Mouse (Mus musculus): Measurements from ENCODE around the gene Chac1. TPM values are rescaled to one million over a fixed set of nuclear protein-coding genes. Genes with fewer than 3 reads are reported as not detected.

Chac1 gene
- polyA plus RNA-seq, 1 experiment from 2014 or later = 0.42 TPM

DNA sequence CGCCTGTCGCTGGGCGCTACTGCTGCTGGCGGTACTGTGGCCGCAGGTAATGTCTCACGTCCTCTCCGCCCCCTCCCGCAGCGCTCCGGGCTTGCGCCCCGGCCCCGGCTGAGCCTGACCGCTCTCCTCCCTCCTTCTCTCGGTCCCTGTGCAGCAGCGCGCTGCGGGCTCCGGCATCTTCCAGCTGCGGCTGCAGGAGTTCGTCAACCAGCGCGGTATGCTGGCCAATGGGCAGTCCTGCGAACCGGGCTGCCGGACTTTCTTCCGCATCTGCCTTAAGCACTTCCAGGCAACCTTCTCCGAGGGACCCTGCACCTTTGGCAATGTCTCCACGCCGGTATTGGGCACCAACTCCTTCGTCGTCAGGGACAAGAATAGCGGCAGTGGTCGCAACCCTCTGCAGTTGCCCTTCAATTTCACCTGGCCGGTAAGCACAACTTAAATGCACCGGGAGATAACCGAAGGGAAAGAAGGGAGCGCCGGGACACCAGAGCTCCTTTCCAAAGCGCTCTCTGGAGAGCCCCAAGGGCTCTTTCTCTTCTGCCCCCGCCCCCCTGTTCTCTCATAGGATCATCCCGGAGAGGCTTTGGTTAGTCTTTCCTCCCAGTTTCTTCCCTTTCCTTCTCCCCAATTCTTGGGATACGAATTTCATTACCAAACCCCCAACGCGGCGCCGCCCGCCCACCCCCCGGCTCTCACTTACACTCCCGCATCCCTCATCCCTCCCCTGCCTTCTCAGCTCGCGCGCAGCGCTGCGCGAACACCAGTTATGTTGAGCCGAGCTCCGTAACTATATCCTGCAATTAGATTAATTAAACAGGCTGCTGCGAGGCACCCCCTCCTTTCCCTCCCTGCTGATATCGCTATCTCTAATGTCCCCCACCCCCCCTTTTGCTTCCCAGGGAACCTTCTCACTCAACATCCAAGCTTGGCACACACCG lies 24.6 kb upstream of the Chac1 start:
- WGBS = under 1% methylated on average over 60 of the region's 61 CpGs
- Histone ChIP-seq H3K27ac (ENCODE audit: low read length) (peak overlapping the region; percentile 61), H3K27me3 (ENCODE audit: control insufficient read depth, insufficient read depth, low read length) (peaks cover 70% of the 10 kb centered on the region), H3K36me3 (ENCODE audit: control insufficient read depth, insufficient read depth) (no peaks in the 10 kb centered on the region), H3K4me3 (ENCODE audit: low read length) (peak overlapping the region; percentile 65), H3K4me1 (ENCODE audit: control insufficient read depth, insufficient read depth, low read length) (peaks cover 26% of the 10 kb centered on the region), H3K9ac (ENCODE audit: low read length) (peak overlapping the region; percentile 77), H3K9me3 (replicated peaks; ENCODE audit: control insufficient read depth, low read length) (no peaks in the 10 kb centered on the region), H3K4me2 (ENCODE audit: low read depth, low read length) (peak overlapping the region; percentile 85)
- ATAC-seq (replicated peaks; ENCODE audit: extremely low read depth, insufficient read depth, low FRiP score) = no peak

DNA sequence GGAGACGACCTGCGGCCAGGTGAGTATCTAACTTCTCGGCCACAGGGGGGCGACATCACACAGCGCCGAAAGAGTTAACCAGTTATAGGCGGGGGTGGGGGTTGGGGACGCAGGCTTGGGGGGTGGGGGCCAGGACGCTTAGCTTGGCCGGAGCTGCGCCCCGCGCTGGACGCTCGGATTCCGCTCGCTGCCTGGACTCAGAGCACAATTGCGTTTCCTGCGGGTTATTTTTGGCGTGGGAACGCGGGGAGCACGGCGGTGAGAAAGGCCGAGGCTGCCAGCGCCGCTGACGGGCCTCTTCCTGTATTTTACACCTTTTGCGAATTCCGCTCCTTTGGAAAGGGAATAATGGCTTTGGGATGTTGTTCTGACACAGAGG lies 23.9 kb upstream of the Chac1 start:
- Histone ChIP-seq H3K27me3 (ENCODE audit: control insufficient read depth, insufficient read depth, low read length) (peaks cover 70% of the 10 kb centered on the region), H3K4me1 (ENCODE audit: control insufficient read depth, insufficient read depth, low read length) (peaks cover 22% of the 10 kb centered on the region), H3K36me3 (ENCODE audit: control insufficient read depth, insufficient read depth) (no peaks in the 10 kb centered on the region), H3K9me3 (replicated peaks; ENCODE audit: control insufficient read depth, low read length) (no peaks in the 10 kb centered on the region), H3K4me3 (ENCODE audit: low read length) (peak overlapping the region; percentile 65), H3K4me2 (ENCODE audit: low read depth, low read length) (peak overlapping the region; percentile 85), H3K27ac (ENCODE audit: low read length) (peak overlapping the region; percentile 61), H3K9ac (ENCODE audit: low read length) (peak overlapping the region; percentile 77)
- ATAC-seq (replicated peaks; ENCODE audit: extremely low read depth, insufficient read depth, low FRiP score) = no peak; the same call in 1 of the 2 replicates
- under 1% methylated on average over 30 of the region's 30 CpGs for WGBS

DNA sequence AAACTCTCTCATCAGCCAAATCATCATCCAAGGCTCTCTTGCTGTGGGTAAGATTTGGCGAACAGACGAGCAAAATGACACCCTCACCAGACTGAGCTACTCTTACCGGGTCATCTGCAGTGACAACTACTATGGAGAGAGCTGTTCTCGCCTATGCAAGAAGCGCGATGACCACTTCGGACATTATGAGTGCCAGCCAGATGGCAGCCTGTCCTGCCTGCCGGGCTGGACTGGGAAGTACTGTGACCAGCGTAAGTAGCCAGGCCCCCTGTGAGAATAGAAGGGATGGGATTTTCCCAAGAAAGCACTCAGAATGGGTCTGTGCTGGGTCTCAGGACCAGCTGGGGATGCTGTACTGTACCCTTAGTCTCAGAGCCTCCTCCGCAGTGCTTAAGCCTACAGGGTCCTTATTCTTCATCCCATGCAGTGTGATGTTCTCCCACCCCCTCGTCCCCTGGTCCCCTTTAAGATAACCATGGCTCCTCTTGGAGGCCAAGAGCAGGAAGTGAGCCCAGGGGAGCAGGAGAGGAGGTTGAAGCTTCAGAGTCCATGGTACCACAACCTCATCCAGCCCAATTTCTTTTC lies 23.0 kb upstream of the Chac1 start:
- Histone ChIP-seq H3K27me3 (ENCODE audit: control insufficient read depth, insufficient read depth, low read length) (peaks cover 63% of the 10 kb centered on the region), H3K27ac (ENCODE audit: low read length) (peak overlapping the region; percentile 30), H3K36me3 (ENCODE audit: control insufficient read depth, insufficient read depth) (no peaks in the 10 kb centered on the region), H3K4me2 (ENCODE audit: low read depth, low read length) (peak overlapping the region; percentile 85), H3K4me1 (ENCODE audit: control insufficient read depth, insufficient read depth, low read length) (peaks cover 14% of the 10 kb centered on the region), H3K4me3 (ENCODE audit: low read length) (peak overlapping the region; percentile 65), H3K9me3 (replicated peaks; ENCODE audit: control insufficient read depth, low read length) (no peaks in the 10 kb centered on the region), H3K9ac (ENCODE audit: low read length) (peak overlapping the region; percentile 54)
- ATAC-seq (replicated peaks; ENCODE audit: extremely low read depth, insufficient read depth, low FRiP score) = no peak
- WGBS = 24% methylated on average over 11 of the region's 11 CpGs

DNA sequence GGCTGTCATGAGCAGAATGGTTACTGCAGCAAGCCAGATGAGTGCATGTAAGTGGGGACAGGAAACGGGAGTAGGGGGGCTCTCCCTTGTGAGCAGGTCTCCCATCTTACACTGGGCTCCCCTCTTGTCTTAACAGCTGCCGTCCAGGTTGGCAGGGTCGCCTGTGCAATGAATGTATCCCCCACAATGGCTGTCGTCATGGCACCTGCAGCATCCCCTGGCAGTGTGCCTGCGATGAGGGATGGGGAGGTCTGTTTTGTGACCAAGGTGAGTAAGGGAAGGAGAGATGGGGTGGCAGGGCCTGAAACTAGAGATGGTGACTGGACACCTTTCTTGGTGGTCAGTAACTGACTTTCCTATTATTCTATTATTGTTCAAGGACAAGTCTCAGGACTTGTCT lies 22.5 kb upstream of the Chac1 start:
- WGBS = 44% methylated on average over 5 of the region's 5 CpGs
- no peak for ATAC-seq (replicated peaks; ENCODE audit: extremely low read depth, insufficient read depth, low FRiP score)
- H3K4me3 ChIP-seq (ENCODE audit: low read length) = peak overlapping the region; percentile 65
- H3K36me3 ChIP-seq (ENCODE audit: control insufficient read depth, insufficient read depth) = no peaks in the 10 kb centered on the region
- H3K27me3 ChIP-seq (ENCODE audit: control insufficient read depth, insufficient read depth, low read length) = peaks cover 58% of the 10 kb centered on the region
- peak overlapping the region; percentile 13; the same call in 1 of the 2 replicates for H3K27ac ChIP-seq (ENCODE audit: low read length)
- H3K4me2 ChIP-seq (ENCODE audit: low read depth, low read length) = peak overlapping the region; percentile 85
- no peaks in the 10 kb centered on the region for H3K9me3 ChIP-seq (replicated peaks; ENCODE audit: control insufficient read depth, low read length)
- H3K9ac ChIP-seq (ENCODE audit: low read length) = peak overlapping the region; percentile 54
- H3K4me1 ChIP-seq (ENCODE audit: control insufficient read depth, insufficient read depth, low read length) = peaks cover 14% of the 10 kb centered on the region

DNA sequence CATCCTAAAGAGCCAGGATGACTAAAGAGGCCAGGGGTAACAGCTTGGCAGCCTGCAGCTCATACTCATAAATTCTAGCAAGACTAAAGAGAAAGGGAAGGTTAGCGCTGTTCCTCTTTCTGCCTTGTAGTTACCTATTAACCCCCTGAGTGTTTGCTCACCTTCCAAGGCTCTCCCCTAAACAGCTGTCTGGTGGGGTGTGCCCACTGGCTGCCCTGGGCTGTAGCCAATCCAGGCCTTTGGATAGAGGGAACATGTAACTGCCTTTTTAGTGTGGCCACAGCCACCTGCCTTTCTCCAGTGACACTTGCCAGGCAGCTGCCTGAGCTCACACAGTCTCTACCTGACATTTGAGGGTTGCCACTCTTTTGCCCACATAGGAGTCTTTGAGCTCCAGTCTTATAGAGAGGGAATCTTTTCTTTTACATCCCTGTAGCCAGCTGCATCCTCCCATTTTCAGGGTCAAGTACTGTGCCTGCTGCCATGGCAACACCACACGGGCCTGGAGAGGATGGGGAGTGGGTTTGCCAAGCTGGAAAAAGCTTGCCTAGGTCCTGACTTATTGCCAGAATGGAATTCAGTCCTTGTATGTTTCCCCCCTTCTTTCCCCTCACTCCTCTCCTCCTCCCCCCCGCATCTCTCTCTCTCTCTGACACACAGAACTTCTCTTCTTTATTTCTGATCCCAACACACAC lies 21.8 kb upstream of the Chac1 start:
- H3K4me1 ChIP-seq (ENCODE audit: control insufficient read depth, insufficient read depth, low read length) = peaks cover 11% of the 10 kb centered on the region
- H3K27ac ChIP-seq (ENCODE audit: low read length) = no peak overlapping the region
- no peaks in the 10 kb centered on the region for H3K36me3 ChIP-seq (ENCODE audit: control insufficient read depth, insufficient read depth)
- no peak for ATAC-seq (replicated peaks; ENCODE audit: extremely low read depth, insufficient read depth, low FRiP score)
- no peak overlapping the region for H3K9ac ChIP-seq (ENCODE audit: low read length)
- H3K27me3 ChIP-seq (ENCODE audit: control insufficient read depth, insufficient read depth, low read length) = peaks cover 51% of the 10 kb centered on the region
- 50% methylated on average over 3 of the region's 3 CpGs for WGBS
- peak overlapping the region; percentile 85 for H3K4me2 ChIP-seq (ENCODE audit: low read depth, low read length)
- H3K9me3 ChIP-seq (replicated peaks; ENCODE audit: control insufficient read depth, low read length) = no peaks in the 10 kb centered on the region
- H3K4me3 ChIP-seq (ENCODE audit: low read length) = peak overlapping the region; percentile 65

DNA sequence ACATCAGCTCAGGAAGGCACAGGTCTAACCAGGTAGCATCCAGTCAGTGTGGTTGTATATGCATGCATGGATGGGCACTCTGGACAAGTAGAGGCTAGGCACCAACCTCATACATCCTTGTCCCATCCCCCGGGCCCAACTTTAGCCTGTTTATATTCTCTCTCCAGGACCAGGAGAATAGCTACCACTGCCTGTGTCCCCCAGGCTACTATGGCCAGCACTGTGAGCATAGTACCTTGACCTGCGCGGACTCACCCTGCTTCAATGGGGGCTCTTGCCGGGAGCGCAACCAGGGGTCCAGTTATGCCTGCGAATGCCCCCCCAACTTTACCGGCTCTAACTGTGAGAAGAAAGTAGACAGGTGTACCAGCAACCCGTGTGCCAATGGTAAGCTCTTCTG lies 20.2 kb upstream of the Chac1 start:
- Histone ChIP-seq H3K4me3 (ENCODE audit: low read length) (peak overlapping the region; percentile 24; the same call in 1 of the 2 replicates), H3K4me2 (ENCODE audit: low read depth, low read length) (peak overlapping the region; percentile 43), H3K9me3 (replicated peaks; ENCODE audit: control insufficient read depth, low read length) (no peaks in the 10 kb centered on the region), H3K27me3 (ENCODE audit: control insufficient read depth, insufficient read depth, low read length) (peaks cover 42% of the 10 kb centered on the region), H3K4me1 (ENCODE audit: control insufficient read depth, insufficient read depth, low read length) (no peaks in the 10 kb centered on the region; the same call in 1 of the 2 replicates), H3K36me3 (ENCODE audit: control insufficient read depth, insufficient read depth) (no peaks in the 10 kb centered on the region), H3K9ac (ENCODE audit: low read length) (no peak overlapping the region), H3K27ac (ENCODE audit: low read length) (no peak overlapping the region)
- WGBS = 86% methylated on average over 8 of the region's 8 CpGs
- ATAC-seq (replicated peaks; ENCODE audit: extremely low read depth, insufficient read depth, low FRiP score) = no peak

DNA sequence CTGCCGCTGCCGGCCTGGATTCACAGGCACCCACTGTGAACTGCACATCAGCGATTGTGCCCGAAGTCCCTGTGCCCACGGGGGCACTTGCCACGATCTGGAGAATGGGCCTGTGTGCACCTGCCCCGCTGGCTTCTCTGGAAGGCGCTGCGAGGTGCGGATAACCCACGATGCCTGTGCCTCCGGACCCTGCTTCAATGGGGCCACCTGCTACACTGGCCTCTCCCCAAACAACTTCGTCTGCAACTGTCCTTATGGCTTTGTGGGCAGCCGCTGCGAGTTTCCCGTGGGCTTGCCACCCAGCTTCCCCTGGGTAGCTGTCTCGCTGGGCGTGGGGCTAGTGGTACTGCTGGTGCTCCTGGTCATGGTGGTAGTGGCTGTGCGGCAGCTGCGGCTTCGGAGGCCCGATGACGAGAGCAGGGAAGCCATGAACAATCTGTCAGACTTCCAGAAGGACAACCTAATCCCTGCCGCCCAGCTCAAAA lies 18.8 kb upstream of the Chac1 start:
- WGBS = 66% methylated on average over 24 of the region's 24 CpGs
- 0 out of 2 replicates have a peak overlapping the region, but pooled peaks have one; percentile 22 for H3K9ac ChIP-seq (ENCODE audit: low read length)
- no peaks in the 10 kb centered on the region for H3K9me3 ChIP-seq (replicated peaks; ENCODE audit: control insufficient read depth, low read length)
- H3K27me3 ChIP-seq (ENCODE audit: control insufficient read depth, insufficient read depth, low read length) = peaks cover 34% of the 10 kb centered on the region
- no peaks in the 10 kb centered on the region for H3K36me3 ChIP-seq (ENCODE audit: control insufficient read depth, insufficient read depth)
- no peak for ATAC-seq (replicated peaks; ENCODE audit: extremely low read depth, insufficient read depth, low FRiP score)
- H3K4me3 ChIP-seq (ENCODE audit: low read length) = peak overlapping the region; percentile 24
- H3K4me1 ChIP-seq (ENCODE audit: control insufficient read depth, insufficient read depth, low read length) = peaks cover 4% of the 10 kb centered on the region
- peak overlapping the region; percentile 43 for H3K4me2 ChIP-seq (ENCODE audit: low read depth, low read length)
- no peak overlapping the region for H3K27ac ChIP-seq (ENCODE audit: low read length)

DNA sequence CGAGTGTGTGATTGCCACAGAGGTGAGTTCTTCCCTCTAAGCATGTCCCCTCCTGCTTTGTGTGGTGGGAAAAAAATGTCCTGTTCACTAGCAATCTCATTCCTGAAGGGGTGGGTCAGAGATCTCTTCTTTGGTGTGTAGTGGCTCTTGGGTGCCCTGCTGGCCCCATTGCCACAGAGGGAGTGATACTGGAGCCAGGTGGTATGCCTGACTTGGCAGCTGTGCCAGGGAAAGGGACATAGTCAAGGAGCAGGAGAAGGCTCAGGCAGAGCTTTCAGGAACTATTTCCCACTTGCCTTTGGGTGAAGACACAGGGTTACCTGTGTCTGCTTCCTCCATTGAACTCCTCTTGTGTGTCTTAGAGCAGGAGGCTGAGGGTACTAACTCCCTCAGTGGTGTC lies 16.9 kb upstream of the Chac1 start:
- peak overlapping the region; percentile 33 for H3K4me3 ChIP-seq (ENCODE audit: low read length)
- H3K4me2 ChIP-seq (ENCODE audit: low read depth, low read length) = peak overlapping the region; percentile 39
- 55% methylated on average over 1 of the region's 1 CpGs for WGBS
- H3K4me1 ChIP-seq (ENCODE audit: control insufficient read depth, insufficient read depth, low read length) = peaks cover 12% of the 10 kb centered on the region
- no peak overlapping the region for H3K9ac ChIP-seq (ENCODE audit: low read length)
- no peak for ATAC-seq (replicated peaks; ENCODE audit: extremely low read depth, insufficient read depth, low FRiP score)
- H3K9me3 ChIP-seq (replicated peaks; ENCODE audit: control insufficient read depth, low read length) = no peaks in the 10 kb centered on the region
- no peaks in the 10 kb centered on the region for H3K36me3 ChIP-seq (ENCODE audit: control insufficient read depth, insufficient read depth)
- H3K27me3 ChIP-seq (ENCODE audit: control insufficient read depth, insufficient read depth, low read length) = peaks cover 17% of the 10 kb centered on the region
- H3K27ac ChIP-seq (ENCODE audit: low read length) = 0 out of 2 replicates have a peak overlapping the region, but pooled peaks have one; percentile 43
